ENCODE assay signal across 8 mouse cellular contexts in genomic region chr6:99439878-99440361, GRCm38 (mm10).
A peak's percentile ranks its signal among the peaks of the same experiment; 100 is the strongest.
DNase-seq lines count a peak whose midpoint lies in the region; ATAC-seq lines count a peak whose summit lies in the region.

No protein-coding gene starts in this region.

- WGBS in forebrain, embryonic 12.5 days = 2% methylated on average over 9 of the region's 9 CpGs
- WGBS in hindbrain, embryonic 10.5 days = 3% methylated on average over 9 of the region's 9 CpGs
- WGBS in limb, embryonic 15.5 days = 15% methylated on average over 9 of the region's 9 CpGs

- H3K4me2 ChIP-seq in forebrain, embryonic 12.5 days = peak overlapping the region; percentile 34
- no peak overlapping the region for H3K4me2 ChIP-seq in limb, embryonic 15.5 days

- no peaks in the 10 kb centered on the region for H3K9me3 ChIP-seq in forebrain, embryonic 12.5 days
- H3K9me3 ChIP-seq in hindbrain, embryonic 10.5 days = no peaks in the 10 kb centered on the region
- no peaks in the 10 kb centered on the region for H3K9me3 ChIP-seq in limb, embryonic 15.5 days

- no peaks in the 10 kb centered on the region for H3K27me3 ChIP-seq in forebrain, embryonic 12.5 days
- no peaks in the 10 kb centered on the region for H3K27me3 ChIP-seq in hindbrain, embryonic 10.5 days (ENCODE audit: insufficient read depth, poor library complexity, severe bottlenecking)
- no peaks in the 10 kb centered on the region for H3K27me3 ChIP-seq in limb, embryonic 15.5 days

- peaks cover 35% of the 10 kb centered on the region for H3K4me1 ChIP-seq in forebrain, embryonic 12.5 days
- H3K4me1 ChIP-seq in hindbrain, embryonic 10.5 days (replicated peaks) = peaks cover 43% of the 10 kb centered on the region
- peaks cover 31% of the 10 kb centered on the region for H3K4me1 ChIP-seq in limb, embryonic 15.5 days

- peak overlapping the region; percentile 36; the same call in 1 of the 2 replicates for H3K9ac ChIP-seq in forebrain, embryonic 12.5 days
- H3K9ac ChIP-seq in limb, embryonic 15.5 days = no peak overlapping the region

- H3K4me3 ChIP-seq in forebrain, embryonic 12.5 days (replicated peaks) = no peak overlapping the region
- peak overlapping the region; percentile 27 for H3K4me3 ChIP-seq in hindbrain, embryonic 10.5 days
- H3K4me3 ChIP-seq in limb, embryonic 15.5 days = no peak overlapping the region

- peak overlapping the region; percentile 63 for H3K27ac ChIP-seq in forebrain, embryonic 12.5 days
- peak overlapping the region; percentile 77 for H3K27ac ChIP-seq in hindbrain, embryonic 10.5 days
- H3K27ac ChIP-seq in limb, embryonic 15.5 days = peak overlapping the region; percentile 55; the same call in 1 of the 2 replicates

- peaks cover 4% of the 10 kb centered on the region for H3K36me3 ChIP-seq in forebrain, embryonic 12.5 days (replicated peaks)
- H3K36me3 ChIP-seq in hindbrain, embryonic 10.5 days = peaks cover 2% of the 10 kb centered on the region
- H3K36me3 ChIP-seq in limb, embryonic 15.5 days = 0 out of 2 replicates have a peak, but pooled peaks cover 4% of the 10 kb centered on the region

- peak; percentile 55 for ATAC-seq in forebrain, embryonic 12.5 days (ENCODE audit: low FRiP score)
- no peak for ATAC-seq in limb, embryonic 15.5 days (ENCODE audit: insufficient number of reproducible peaks, low FRiP score, low TSS enrichment, low read depth)

- peak; percentile 26 for DNase-seq in urinary bladder, postnatal 14 days (ENCODE audit: low spot score)
- no peak for DNase-seq in urinary bladder, adult 2 months (ENCODE audit: low spot score)
- DNase-seq in hindbrain, embryonic 10.5 days (ENCODE audit: low spot score) = peak; percentile 35
- peak; percentile 49 for DNase-seq in neural tube, embryonic 10.5 days (ENCODE audit: extremely low spot score, low spot score)
- no peak for DNase-seq in thymus, postnatal 10 days (ENCODE audit: low spot score in 2 of 2)
- no peak for DNase-seq in right cerebral cortex, postnatal 14 days

Comparison
In these comparisons a context has a peak if more than half of its experiments do, and no peak if none do; other contexts are left out.
1. DNase-seq: peak in urinary bladder, postnatal 14 days (single experiment), hindbrain, embryonic 10.5 days (single experiment) and neural tube, embryonic 10.5 days (single experiment); none in urinary bladder, adult 2 months (single experiment), thymus, postnatal 10 days (0 of 2) and right cerebral cortex, postnatal 14 days (single experiment).
2. Peak in every context shown above with its lines, with median percentiles within 50 percentile points of each other: H3K27ac ChIP-seq.